Mouse (Mus musculus) cerebellum, adult 9-11 months (tissue): ENCODE results near the gene Scand1.
A peak's percentile ranks its signal among the peaks of the same experiment; 100 is the strongest.

Source experiments
- DNase-seq: peaks from one replicate; pipeline ENCODE4 v3.0.0; 2022

The Scand1 gene

DNA sequence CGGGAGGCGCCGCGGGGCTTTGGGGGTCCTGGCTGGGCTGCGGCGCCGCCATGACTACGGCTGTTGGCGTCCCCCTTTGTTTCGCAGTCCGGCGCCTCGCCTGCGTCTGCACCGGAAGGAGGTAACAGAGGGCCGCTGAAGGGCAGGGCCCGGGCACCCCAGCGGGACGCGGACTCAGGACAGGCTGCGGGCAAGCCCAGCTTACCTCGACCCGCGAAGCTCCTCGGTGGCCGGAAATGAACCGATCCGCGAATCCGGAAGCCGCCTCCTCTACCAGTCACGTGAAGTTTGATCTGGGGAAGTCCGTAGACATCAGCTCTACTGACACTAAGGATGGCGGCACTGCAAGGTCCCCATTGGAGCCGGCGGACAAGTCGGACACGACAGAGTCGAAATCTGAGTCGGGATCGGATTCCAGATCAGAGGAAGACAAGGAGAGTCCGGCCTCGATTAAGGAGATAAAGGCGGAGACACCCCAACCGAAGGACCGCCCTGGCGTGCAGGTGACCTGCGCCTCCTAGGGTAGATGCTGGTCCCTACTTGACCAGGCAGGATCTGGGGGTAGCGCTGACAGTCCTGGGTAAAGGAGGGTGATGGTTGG lies at the start of gene Scand1, which contains the start of gene Cnbd2:
Gene Scand1, minus strand, starts transcription at position 408 of the 601 bp plus-strand sequence.
Gene Cnbd2, plus strand, starts transcription at position 3 of the 601 bp plus-strand sequence.
- peak; percentile 86 for DNase-seq

- peak; percentile 42 for DNase-seq
Observed at GRCm38 (mm10) chr2:156356031-156356430, 43.5 kb upstream of the Scand1 start.

- no peak for DNase-seq
Observed at GRCm38 (mm10) chr2:156353265-156353692, 40.8 kb upstream of the Scand1 start.

GRCm38 (mm10) chr2:156352413-156353165 lies 40.1 kb upstream of the Scand1 start:
- DNase-seq, result no peak

GRCm38 (mm10) chr2:156351243-156351642 lies 38.7 kb upstream of the Scand1 start:
- no peak for DNase-seq

DNA sequence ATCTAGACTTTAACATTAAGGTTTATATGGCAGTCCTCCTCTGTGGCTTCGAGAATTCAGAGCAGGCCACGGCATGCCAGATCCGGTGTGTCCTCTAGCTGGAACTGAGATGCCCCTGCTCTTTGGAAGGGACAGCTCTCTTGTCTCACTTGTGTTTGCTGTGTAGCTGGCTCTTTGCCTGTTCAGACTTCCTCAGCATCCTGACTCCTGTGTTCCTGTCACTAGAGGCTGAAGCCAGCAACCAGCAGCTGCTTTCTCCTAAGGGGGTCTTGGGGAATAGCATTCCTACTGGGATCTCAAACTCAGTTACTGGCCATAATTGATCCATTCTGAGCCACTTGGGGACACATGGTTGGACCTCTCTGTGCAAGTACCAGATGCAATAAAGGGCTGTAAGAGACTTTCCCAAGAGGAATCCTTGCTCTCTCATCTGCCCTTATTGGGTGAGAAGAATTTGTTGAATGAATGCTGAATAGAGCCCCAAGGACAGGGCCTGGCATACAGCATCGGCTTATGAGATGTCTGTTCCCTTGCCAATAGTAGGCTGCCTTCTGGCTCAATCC lies 36.9 kb upstream of the Scand1 start:
- DNase-seq, result no peak

GRCm38 (mm10) chr2:156348812-156349211 lies 36.3 kb upstream of the Scand1 start:
- DNase-seq, result no peak

DNA sequence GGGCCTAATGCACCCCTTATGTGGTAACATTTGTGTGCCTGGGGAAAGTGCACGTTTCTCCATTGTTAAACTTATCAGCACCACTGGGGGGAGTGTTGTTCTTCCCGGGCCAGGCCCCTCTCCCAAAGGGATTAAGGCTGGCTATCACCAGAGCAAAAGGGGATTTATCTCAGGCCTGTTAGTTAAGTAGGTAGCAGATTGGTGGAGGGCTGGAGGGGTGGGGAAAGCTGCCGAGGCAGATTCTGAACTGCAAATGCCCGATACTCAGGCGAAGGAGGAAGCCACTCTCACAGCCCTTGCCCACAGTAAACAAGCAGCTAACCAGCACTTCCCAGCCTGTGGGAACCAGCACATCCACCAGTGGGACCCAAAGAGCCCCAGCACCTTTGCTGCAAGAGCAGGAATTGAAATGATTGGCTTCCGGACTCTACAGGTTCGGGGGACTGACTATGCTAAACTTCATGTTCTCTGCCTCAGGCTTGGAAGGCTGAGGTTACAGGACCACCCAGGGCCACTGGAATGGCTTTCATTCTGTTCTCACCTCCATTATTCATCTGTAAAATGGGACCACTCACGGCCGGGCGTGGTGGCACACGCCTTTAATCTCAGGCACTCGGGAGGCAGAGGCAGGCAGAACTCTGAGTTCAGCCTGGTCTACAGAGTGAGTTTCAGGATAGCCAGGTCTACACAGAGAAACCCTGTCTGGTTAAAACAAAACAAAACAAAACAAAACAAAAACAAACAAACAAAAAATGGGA lies 32.5 kb upstream of the Scand1 start:
- peak; percentile 11 for DNase-seq

DNA sequence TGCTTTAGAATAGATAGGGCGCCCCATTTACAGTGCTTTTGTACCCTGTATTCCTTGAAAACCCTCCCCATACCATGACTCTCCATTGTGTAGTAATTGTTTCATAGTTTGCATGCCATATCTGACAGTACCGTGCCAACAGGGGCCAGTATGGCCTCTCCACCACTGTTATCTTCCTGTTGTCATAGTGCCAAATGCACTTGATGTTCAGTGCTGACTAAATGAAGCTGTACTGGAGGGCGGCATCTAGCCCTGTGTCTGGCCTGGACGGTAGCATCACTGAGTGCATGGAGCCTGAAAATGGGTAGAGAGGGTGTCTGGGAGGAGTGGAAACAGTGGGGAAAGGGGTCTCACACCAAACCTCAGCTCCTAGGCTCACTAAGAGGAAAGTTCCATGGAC lies 27.6 kb upstream of the Scand1 start:
- DNase-seq, result no peak

GRCm38 (mm10) chr2:156331446-156331965 lies 19.0 kb upstream of the Scand1 start:
- no peak for DNase-seq

DNA sequence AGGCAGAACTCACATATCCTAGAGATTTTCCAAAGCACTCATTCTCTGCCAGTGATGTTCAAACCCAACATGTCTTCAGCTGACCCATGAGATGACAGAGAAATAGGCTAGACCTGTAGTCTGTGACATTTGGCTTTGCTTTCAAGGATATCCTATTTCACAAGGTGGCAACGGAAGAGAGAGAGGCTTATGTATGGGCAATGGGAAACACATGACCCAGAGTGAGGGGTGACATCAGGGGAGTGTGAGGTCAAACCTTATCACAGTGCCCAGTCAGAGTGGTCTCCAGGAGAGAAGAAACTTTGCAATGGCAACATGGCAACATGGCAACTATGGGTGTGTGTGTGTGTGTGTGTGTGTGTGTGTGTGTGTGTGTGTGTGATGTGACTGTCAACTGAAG lies 18.2 kb upstream of the Scand1 start:
- no peak for DNase-seq

DNA sequence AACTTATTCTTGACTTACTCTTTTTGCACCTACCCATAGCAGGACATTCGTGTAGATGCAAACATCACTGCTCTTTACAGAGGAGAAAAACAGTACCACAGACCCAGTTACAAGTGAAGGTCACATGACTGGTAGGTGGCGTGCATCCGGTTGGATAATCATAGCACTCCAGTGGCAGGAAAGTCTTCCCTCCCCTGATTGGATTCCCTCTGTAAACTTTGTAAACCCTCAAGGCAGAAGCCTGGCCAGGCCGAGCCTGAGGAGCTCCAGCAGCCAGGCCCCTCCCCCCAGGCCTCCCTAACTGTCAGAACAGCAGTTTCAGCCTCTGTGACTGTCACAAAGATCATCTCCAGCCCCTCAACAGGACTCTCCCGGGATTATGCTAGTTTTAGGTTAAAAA lies 12.2 kb upstream of the Scand1 start:
- DNase-seq, result no peak

DNA sequence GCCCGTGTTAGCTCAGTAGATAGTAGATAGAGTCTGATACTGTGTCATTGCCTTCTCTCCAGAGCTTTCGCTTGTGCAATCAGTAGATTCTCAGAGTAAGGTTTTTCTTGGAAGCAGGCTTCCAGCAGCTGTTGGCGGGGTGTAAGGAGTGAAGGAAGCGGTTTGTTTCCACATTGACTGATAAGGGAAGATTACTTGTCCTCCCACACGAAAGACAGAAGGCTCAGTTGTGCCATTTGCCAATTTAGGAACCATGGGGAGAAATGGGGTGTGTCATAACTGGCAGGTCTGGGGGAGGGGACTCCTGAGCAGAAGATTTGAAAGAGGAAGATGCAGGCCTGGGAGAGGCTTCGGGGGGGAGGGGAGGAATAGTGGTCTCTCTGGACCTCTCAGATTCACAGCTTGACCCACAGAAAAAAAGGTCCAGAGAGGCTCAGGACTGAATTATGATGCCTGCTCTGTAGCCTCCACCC lies 11.6 kb upstream of the Scand1 start:
- no peak for DNase-seq

DNA sequence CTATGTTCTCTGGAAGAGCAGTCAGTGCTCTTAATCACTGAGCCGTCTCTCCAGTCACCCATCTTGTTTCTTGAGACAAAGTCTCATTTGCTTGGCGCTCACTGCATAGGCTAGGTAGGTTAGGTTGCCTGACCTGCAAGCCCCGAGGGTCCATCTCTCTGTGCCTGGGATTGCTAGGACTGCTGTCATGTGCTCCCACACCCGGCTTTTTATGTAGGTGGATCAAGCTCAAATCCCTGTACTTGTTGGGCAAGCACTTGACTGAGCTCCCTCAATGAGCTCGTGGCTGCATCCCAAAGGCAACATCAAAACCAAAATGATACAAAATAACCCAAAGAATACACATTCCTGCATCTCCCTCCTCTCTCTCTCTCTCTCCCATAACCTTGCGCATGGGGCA lies 9.0 kb upstream of the Scand1 start:
- no peak for DNase-seq

- DNase-seq, result no peak
Observed at GRCm38 (mm10) chr2:156318491-156318890, 6.0 kb upstream of the Scand1 start.

GRCm38 (mm10) chr2:156314811-156315210 lies 2.3 kb upstream of the Scand1 start:
- no peak for DNase-seq

- no peak for DNase-seq
Observed at GRCm38 (mm10) chr2:156313153-156313552, 649 bp upstream of the Scand1 start.

DNA sequence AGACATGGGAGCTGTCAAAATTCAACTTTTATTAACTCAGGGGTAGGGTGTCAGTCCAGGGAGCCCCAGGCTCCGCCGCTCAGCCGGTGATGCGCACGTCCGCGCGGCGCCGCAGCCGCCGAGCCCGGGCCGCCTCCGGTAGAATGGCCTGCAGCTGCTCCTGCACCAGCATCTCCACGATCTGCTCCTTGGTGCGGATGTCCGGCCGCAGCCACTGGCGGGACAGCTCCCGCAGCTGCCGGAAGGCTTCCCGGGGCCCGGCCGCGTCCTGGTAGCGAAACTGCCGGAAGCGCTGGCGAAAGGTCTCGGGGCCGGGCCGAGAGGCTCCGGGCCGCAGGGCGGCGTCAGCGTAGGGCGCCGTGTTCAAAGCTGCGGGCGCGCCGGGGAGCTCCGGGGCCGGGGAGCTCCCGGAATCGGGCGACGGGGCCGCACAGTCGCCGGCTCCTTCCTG lies 638 bp downstream of the Scand1 start:
- DNase-seq, result no peak

GRCm38 (mm10) chr2:156311441-156311840 lies 1.1 kb downstream of the Scand1 start:
- no peak for DNase-seq

GRCm38 (mm10) chr2:156310945-156311344 lies 1.6 kb downstream of the Scand1 start:
- DNase-seq, result no peak

GRCm38 (mm10) chr2:156310455-156310854 lies 2.0 kb downstream of the Scand1 start:
- DNase-seq, result no peak

DNA sequence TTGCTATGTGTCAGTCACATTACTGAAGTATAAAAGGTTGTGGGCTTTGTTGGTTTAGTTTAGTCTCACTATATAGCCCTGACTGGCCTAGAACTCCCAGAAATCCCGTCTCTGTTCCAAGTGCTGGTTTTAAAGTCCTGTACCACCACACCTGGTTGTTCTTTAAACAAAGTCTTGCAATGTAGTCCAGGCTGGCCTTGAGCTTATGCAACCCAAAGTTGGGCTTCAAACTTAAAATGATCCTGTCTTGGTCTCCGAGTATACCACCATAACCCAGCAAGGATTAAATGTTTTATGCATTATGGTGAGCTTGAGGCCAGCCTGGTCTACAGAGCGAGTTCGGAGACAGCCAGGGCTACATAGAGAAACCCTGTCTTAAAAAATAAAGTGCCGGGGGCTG lies 2.6 kb downstream of the Scand1 start:
- no peak for DNase-seq

GRCm38 (mm10) chr2:156307261-156307660 lies 5.2 kb downstream of the Scand1 start:
- DNase-seq, result no peak
